Mouse (Mus musculus): ENCODE results near the gene Ppp2r5a.

Ppp2r5a gene

DNA sequence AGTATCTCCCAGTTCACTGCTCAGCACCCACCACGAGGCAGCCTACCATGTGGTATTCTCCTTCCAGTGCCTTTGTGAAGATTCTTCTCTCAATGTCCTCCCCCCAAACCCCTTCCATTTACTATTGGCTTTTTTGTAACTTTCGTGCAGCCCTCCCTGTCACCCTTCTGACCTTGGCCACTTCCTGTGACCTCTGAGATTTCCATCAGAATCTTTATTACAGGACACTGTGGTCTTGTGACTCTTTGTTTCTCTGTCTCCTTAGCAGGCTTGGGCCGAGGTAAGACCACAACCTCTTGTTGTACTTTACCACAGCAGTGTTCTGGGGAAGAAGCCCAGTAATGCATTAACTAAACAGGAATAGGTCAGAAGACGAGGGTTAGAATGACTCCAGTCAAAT lies 15.9 kb upstream of the Ppp2r5a start:
- no peak for DNase-seq (ENCODE audit: low spot score in 2 of 2)

DNA sequence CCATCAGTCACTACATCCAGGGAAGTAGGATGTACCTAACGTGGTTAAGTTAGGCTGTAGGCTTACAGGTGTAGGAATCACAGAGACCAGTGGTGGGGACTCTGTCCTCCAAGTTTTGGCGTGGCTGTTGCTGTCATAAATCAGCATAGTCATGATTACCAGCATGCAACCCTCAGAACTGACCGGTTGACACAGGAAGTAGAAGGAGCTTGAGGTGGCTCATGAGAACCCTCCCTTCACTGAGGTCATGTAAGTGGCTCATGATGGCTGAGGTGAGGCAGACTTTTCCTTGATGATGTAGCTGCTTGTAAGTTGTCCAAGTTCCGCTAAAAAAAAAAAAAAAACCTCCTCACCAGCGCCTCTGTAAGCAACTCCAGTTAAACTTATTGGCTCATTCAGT lies 14.0 kb upstream of the Ppp2r5a start:
- no peak for DNase-seq (ENCODE audit: low spot score in 2 of 2)

DNA sequence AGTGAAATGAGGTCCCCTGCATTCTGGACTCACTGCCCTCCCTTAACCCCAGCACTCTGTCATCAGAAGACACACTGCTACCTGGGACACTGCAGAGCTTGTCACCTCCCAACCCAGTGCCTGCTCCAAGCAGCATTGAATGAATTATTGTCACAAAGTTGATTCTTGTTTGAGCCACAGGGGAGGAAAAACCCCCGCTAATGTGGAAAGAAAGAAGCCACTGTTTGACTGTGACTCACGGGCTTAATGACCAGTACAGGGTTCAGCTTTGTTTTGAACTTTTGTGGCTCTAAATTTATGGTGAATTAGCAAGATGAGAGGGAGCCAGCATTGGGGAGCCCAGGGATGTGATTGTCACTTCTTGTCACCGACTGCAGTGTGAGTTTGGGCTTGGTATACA lies 13.5 kb upstream of the Ppp2r5a start:
- no peak for DNase-seq (ENCODE audit: low spot score in 2 of 2)

DNA sequence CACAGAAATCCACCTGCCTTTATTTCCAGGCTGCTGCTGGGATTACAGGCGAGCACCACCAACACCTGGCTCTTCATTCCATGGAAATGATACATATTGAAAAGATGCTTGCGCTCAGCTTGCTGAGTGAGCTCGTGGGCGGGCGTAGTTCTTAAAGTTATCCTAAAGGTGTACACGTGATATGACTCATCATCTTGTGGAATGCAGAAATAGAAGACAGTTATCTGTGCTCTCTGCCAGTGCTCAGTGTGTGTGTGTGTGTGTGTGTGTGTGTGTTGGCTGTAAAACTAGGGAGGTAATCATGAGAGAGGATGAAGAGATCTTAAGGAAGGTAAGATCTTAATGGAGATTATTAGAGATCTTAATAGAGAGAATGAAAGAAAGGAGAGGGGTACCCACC lies 11.4 kb upstream of the Ppp2r5a start:
- no peak for DNase-seq (ENCODE audit: low spot score in 2 of 2)

DNA sequence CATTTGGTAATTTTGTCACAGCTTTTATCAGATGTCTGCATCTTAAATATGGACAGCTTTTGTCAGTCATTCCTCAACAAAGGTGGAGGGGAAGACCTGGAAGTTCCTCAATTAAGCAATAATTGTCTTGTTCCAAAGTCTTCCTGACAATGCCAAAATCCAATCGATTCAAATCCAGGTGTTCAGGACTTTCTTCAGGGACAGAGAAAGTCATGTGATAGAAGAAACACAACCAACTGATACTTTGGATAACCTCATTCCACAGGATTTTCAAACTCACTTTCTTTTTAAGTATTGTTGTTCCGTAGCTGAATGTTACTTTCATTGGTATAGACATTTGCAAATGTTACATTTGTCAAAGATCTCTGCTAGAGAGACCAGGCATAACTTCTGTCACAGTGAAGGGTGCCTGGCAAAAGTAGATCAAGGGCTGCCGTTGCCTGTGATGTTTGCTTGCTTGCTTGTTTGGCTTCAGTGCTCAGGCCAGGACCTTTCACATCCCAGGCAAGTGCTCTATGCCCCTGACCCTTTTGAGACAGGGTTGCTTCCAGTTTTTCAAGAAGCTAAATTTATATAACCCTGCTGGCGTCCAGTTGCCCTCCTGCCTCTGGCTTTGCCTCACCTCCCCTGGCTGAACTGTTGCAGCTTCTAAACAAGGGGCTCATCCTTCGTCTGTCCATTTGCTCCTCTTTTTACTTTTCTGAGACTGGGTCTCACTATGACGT lies 10.8 kb upstream of the Ppp2r5a start:
- no peak for DNase-seq (ENCODE audit: low spot score in 2 of 2)

DNA sequence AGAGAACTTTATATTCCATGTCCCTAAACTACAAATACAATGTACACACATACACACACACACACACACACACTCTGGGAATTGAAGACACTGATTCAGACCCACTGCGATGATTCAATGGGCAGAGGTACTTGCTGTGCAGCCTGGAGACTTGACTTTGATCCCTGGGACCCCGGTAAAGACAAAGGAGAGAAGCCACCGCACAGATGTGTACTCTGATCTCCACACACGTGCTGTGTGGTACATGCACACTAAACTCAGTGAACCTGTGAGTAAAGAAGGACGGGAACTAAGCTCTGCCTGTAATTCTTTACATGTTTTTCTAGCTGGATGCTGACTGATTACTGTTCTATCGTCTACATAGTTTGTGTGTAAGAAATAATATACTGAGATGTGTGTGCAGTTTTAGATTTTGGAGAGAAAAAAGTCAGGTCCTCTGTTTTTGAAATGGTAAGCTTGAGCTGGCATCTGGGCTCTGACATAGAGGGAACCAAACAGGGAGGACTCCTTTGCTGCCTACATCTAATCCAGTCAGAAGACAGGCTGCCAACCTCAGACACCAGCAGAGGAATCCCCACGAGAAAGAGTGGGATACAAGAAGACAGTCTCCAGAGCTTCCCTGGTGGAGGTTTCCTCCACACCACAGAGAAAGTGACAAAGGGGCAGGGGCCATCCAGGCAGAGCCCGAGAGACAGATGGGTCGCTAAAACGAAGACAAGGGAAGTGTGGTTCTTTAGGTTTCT lies 7.4 kb upstream of the Ppp2r5a start:
- DNase-seq (ENCODE audit: low spot score in 2 of 2), result no peak

DNA sequence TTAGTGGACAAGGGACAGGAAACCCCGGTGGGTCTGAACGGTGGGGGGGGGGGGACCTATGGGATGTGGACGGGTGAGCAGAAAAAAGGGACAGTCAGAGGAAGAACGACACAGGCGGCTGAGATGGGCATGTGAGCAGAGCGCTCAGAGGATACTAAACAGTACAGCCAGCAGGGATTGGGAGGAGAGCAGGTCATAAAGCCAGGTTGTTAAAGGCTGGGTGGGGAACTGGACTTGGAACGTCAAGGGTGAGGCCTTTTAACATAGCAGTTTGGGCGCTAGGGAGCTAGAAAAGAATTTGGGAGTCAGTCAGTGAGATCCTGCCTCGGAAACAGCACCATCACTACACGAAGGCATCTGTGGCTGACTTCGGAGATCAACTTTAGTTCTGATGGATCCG lies 4.2 kb upstream of the Ppp2r5a start:
- DNase-seq (ENCODE audit: low spot score in 2 of 2), result no peak

DNA sequence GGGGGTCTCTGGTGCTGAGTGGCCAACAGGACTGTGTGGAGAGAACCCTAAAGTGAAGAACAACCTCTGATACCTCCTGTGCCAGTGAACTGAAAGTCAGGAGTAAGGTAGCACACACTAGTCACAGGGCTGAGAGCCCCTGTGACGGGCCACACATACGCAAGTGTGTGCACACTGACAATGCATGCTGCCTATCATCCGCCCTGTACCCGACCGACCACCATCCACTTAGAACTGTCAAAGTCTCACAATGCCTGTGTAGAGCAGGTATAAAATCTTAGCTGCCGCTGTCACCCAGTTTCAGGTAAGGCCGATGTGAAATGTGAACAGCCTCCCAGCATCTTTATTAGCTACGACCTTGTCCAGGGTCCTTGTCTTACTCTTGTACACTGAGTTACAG lies 3.4 kb upstream of the Ppp2r5a start:
- DNase-seq (ENCODE audit: low spot score in 2 of 2), result no peak

DNA sequence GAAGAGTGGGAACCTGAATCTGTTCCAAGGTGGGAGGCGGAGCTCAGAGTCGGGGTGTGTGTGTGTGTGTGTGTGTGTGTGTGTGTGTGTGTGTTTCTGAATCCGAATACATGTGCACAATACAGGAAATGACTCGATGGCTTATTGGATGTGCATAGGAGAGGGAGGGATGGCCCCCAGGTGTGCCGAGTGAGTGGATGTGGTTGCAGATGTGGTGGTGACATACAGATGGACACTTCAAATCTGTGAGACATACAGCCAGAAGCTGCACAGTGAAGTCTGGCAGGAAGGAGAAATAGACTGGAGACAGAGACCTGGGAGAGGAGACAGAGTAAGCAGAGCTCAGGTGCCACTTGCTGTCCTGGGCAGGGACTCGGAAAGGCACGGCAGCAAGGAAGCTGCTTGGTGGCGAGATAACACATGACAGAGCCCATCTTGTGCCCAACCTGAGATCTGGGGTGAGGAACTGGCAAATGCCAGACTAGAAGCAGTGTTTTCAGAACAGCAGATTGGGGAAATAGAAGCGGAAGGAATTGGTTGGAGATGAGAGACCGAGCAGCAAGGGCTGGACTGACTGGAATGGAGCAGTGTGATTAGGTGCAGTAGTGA lies 1.8 kb upstream of the Ppp2r5a start:
- no peak for DNase-seq (ENCODE audit: low spot score in 2 of 2)

DNA sequence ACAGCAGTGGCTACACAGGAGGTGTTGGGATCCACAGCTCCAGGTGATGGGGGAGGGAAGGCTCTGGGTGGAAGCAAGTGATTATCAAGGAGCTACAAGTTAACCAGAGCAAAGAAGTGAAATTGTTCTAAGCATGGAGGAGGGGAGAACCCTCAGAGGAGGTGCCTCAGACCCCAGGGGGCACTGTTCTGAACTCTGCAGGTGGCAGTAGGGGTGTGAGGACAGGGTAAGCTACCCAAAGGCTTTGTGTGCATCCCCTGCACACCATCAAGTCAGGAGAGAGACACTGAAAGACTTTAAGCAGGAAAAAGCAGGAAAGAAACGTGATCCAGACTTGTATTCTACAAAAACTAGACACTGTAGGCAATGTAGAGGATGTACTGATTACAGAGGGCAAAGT lies 1.2 kb upstream of the Ppp2r5a start:
- no peak for DNase-seq (ENCODE audit: low spot score in 2 of 2)

DNA sequence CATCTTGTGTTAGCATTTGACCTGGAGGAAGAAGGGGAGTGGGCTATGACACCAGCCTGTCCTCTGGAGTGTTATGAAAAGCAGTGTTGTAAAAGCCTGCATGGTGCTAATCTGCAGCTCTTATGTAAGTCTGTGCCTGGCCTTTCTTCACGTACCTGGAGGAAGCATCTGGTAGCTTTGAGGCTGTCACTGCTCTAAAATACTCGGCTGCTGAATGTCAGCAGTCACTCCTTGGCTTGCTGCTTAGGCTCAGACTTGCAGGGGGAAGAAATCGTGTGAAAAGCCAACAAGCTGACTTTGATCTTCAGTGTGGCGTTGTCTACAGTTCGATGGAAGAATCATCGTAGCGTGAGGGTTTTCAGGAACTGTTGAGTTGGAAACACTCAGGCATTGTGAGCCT lies 566 bp downstream of the Ppp2r5a start:
- no peak for DNase-seq (ENCODE audit: low spot score in 2 of 2)

DNA sequence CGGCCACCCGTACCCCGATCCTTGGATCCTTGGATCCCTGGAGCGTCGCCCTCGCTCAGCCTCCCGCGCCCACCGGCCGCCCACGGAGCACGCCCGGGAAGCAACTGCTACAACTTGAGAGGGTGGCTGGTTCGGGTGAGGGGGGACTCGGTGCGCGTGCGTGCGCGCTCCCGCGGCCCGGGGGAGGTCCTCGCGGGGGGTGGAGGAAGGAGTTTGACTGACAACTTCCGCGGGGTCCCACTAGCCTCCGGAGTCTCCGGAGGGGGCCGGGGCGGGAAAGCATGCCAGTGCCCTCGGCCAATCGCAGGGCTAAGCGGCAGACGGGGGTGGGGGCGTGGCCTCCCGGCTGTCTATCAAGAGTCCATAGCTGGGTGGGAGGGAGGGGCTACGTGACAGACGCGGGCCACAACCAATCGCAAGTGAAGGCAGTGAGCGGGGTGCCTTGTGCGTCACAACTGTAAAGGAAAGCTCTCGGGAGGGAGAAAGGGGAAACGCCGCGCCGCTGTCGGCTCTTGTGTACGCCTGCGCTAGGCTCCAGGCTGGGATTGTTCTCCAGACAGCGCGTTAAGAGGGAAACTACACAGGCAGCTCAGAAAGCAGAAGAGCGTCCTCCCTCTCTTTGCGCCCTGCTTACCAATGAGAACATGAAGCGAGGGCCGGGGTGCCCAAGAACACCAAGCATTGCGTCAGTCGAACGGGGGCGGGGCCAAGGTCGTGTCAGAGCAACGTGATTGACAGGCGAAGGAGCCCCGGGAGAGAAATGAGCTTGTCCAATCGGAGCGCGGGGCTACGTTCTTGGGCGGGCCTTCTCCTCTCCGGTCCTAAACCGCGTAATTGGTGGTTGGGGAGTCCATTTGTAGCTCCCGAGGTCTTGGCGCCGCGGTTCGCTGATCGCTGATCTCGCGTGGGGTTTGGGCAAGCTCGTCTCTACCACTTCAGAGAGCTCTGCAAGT lies 5.9 kb downstream of the Ppp2r5a start:
- DNase-seq (ENCODE audit: low spot score in 2 of 2), result peak; percentile 94 to 99

DNA sequence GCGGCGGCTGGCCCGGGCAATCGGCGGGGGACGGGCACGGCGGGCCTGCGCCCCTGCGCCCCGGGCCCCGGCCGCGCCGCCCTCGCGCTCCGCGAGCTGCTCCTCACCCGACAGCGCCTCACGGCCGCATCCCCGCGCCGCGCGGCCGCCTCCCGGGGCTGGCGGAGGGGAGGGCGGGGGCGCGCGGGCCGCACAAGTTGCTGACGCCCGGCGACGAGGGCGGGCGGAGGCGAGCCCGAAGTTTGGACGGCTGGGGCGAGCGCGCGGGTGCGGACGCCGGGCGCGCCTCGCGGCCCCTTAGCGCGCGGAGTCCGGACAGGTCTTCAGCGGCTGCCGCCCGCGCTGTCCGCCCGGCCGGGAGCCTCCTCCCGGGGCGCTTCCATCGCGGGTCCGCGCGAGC lies 6.6 kb downstream of the Ppp2r5a start:
- no peak for DNase-seq (ENCODE audit: low spot score in 2 of 2)

DNA sequence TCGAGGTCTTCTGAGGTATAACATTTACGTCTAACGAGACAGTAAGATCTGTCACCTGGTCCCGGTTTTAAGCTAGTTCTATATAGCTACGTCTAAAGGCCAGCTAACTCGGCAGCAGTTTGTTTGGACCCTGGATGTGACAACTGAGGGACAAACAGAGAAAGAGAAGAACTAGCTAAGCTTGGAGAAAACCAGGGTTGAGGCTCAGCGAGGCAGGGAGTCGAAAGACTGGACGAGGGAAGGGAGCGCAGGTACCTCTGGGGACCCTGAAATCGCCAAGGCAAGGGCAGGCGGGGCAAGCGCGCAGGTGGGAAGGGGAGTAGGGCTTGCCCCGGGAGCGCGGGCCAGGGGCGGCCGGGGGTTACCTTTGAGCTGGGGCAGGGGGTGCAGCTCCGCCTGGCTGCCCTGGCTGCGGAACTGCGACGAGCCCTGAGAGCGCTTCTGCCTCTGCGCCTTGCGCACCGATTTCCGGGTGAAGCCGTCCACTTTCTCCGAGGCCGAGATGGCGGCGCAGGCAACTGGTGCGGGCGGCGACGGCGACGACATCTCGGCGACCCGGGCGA lies 7.1 kb downstream of the Ppp2r5a start:
- DNase-seq (ENCODE audit: low spot score in 2 of 2), result peak in 1 of 2 experiments; percentile 31

DNA sequence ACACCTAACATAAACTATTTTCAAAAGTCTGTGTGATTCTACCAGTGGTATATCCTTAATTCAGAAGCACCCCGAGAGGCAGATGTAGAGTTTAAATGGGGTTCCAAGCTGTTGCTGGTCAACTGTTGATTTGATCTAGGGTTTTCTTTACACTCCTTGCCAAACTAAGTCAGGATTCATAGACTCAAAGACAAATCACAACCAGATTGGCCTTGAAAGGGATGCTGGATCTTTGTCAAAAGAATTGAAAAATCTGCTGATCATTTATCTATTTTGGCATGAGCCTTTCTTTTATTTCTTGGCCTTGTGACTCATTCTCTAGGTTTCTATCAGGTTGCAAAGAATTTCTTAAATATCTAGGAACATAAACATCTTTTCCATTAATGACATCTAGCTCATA lies 7.9 kb downstream of the Ppp2r5a start:
- DNase-seq (ENCODE audit: low spot score in 2 of 2), result no peak

DNA sequence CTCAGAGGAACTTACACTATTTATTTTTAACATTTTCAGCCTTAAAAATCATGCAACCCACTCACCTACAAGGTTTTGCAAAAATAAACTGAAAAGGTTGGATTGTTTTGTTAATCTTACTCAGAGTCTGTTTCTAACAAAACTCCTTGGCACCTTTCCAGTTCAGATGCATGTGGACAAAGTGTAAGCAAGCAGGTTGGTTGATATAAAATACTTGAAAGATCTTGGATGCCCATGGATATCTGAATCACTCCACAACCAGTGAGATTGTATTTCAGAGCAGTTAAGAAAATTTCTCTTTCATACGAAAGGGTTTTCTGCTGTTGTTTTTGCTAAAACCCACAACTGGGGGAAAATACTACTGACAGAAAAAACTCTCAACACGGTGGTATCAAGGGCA lies 8.9 kb downstream of the Ppp2r5a start:
- DNase-seq (ENCODE audit: low spot score in 2 of 2), result no peak

DNA sequence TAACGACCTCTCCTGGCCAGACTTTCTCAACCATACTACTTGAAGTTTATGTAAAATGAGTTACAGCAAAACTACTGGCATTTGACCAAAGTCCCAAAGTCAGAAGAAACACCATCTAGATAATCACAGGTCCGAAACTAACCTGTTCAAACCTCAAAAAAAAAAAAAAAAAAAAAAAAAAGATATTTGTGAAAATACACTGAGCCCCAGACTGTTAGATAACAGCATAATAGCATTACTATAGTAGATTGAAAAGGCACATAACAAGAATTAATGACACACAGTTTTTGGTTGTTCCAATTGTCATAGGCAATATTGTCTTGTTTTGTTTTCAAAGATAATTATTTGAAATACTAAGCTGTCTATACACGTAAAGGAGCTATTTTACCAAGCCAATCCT lies 9.5 kb downstream of the Ppp2r5a start:
- no peak for DNase-seq (ENCODE audit: low spot score in 2 of 2)

DNA sequence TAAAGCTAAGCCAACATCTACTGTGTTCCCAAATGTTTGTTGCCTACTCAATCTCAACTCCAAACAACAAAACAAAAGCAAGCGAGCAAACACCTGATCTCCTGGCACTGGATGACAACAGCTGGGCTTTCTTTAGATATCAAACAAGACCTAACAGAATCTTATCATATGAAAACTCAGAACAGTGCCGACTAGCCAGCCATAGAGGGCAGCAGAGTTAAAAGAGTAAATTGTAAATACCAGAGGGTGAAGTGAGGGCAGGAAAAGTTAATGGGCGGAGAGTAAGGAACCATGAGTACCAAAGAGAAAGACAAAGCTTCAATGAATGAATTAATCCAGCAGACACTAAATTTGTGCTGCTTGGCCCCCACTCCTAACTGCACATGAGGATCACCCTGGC lies 11.8 kb downstream of the Ppp2r5a start:
- peak in 1 of 2 experiments; percentile 30 for DNase-seq (ENCODE audit: low spot score in 2 of 2)

DNA sequence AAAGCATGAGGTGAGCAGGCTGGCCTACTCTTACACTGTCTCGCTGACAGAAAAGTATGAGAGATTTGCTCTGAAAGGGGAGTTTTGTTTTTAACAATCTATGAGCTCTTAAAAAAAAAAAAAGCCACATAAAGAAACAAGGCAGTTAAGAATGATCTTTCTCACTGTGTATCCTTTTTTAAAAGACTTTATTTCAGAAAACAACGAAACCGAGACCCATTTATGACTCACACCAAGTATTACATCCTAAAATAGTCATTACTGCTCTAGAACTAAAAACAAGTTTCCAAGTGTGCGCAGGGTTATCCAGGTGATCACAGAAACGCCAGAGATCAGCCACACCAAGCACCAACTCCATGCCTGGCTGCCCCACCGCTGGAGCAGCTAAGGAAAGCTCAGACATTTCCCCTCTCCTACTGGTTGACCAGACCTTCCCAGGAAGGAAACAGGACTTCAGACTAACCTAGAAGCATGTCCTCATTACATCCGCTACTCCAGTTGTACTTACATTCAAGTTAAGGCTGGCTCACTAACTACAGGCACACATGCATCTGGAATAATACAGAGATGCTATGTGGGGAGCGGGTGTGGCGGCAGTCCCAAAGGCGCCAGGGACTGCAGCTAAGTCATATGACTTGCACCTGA lies 18.2 kb downstream of the Ppp2r5a start:
- DNase-seq (ENCODE audit: low spot score in 2 of 2), result no peak

DNA sequence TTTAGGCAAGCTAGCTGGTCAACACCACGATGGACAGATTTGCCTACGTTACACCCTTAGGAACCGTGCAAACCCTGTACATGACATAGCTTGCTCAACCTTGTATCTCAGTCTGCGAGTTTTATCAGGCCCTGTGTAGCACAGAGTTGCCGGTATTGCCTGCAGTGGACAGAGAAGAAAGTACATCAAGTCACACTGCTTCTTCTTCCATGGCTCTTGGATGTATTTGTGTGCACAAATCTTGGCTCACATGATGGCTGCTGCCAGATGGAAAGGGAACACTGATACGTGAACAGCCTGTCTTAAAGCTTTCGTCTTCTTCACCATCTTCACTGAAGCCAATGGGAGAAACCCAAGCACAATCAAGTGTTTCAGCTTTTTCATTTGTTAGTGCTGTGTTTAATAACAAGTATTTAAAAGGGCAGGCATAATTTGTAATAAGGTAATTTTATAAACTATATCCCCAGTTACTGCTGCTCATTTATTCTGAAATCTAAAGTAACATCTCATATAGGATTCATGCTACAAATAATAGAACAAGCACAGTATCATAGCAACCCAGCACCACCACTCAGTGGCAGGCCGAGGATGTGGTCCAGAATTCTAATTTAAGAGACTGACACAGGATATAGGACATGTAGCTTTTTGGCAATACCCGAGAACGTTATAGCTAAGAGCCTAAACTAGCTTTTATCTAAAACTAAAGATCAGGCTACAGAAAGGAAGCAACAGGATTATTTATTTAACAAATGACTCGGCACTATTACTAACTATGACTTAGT lies 20.9 kb downstream of the Ppp2r5a start:
- DNase-seq (ENCODE audit: low spot score in 2 of 2), result no peak
